Mouse (Mus musculus): ENCODE data around the gene Pde3a. TPM values are rescaled to one million over a fixed set of nuclear protein-coding genes. Genes with fewer than 3 reads are reported as not detected.

Gene Pde3a
- total RNA-seq (2014; rRNA removed) (1.1 and 1.7 TPM in 2 replicates), polyA plus RNA-seq (2012; rRNA removed) (0.44 and 0.62 TPM in 2 replicates)

- Histone ChIP-seq H3K27me3 (ENCODE audit: control insufficient read depth, insufficient read depth, low read length) (peaks cover 11% of the 10 kb centered on the region), H3K79me2 (ENCODE audit: control insufficient read depth, insufficient read depth, low read length) (no peaks in the 10 kb centered on the region), H3K4me3 (ENCODE audit: insufficient read depth, low read depth, low read length) (peak within 1 kb of the TSS; percentile 59), H3K9ac (ENCODE audit: low read depth, low read length) (peak within 1 kb of the TSS; percentile 58), H3K27ac (replicated peaks; ENCODE audit: insufficient read depth, low read depth, low read length) (peak within 1 kb of the TSS; percentile 20), H3K4me1 (ENCODE audit: control insufficient read depth, insufficient read depth, low read length) (no peaks in the 10 kb centered on the region), H3K36me3 (ENCODE audit: control insufficient read depth, insufficient read depth, low read length) (no peaks in the 10 kb centered on the region)
- DNase-seq (ENCODE audit: extremely low read depth, low read depth, low spot score) = no peak
- 9% methylated on average over 27 of the region's 28 CpGs for WGBS
- TF ChIP-seq POLR2A (IDR thresholded peaks at IDR 0.05; ENCODE audit: extremely low read depth, insufficient read depth, low read length) (no peak), CTCF (IDR thresholded peaks at IDR 0.05; ENCODE audit: low read depth, low read length) (no peak)
These were observed at the start of gene Pde3a for GRCm38 (mm10) chr6:141248691-141249584. Gene Pde3a, plus strand, starts transcription at chr6:141249269.

DNA sequence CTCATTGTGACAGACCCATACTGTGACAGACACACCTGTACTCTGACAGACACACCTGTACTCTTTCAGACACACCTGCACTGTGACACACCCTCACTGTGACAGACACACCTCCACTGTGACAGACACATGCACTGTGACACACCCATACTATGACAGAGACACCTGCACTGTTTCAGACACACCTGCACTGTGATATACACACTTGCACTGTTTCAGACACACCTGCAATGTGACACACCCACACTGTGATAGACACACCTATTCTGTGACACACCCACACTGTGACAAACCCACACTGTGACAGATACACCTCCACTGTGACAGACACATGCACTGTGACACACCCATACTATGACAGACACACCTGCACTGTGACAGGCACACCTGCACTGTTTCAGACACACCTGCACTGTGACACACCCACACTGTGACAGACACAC is 48.9 kb upstream of the Pde3a start:
- Histone ChIP-seq H3K9ac (ENCODE audit: low read depth, low read length) (no peak overlapping the region), H3K27me3 (ENCODE audit: control insufficient read depth, insufficient read depth, low read length) (no peaks in the 10 kb centered on the region), H3K79me2 (ENCODE audit: control insufficient read depth, insufficient read depth, low read length) (no peaks in the 10 kb centered on the region), H3K36me3 (ENCODE audit: control insufficient read depth, insufficient read depth, low read length) (no peaks in the 10 kb centered on the region), H3K27ac (replicated peaks; ENCODE audit: insufficient read depth, low read depth, low read length) (no peak overlapping the region), H3K4me1 (ENCODE audit: control insufficient read depth, insufficient read depth, low read length) (no peaks in the 10 kb centered on the region), H3K4me3 (ENCODE audit: insufficient read depth, low read depth, low read length) (no peak overlapping the region)
- TF ChIP-seq POLR2A (IDR thresholded peaks at IDR 0.05; ENCODE audit: extremely low read depth, insufficient read depth, low read length) = no peak
- TF ChIP-seq CTCF (IDR thresholded peaks at IDR 0.05; ENCODE audit: low read depth, low read length) = no peak
- DNase-seq (ENCODE audit: extremely low read depth, low read depth, low spot score) = no peak

- no peak overlapping the region for H3K9ac ChIP-seq (ENCODE audit: low read depth, low read length)
- no peaks in the 10 kb centered on the region for H3K79me2 ChIP-seq (ENCODE audit: control insufficient read depth, insufficient read depth, low read length)
- no peak for DNase-seq (ENCODE audit: extremely low read depth, low read depth, low spot score)
- 53% methylated on average over 6 of the region's 6 CpGs for WGBS
- no peak overlapping the region for H3K4me3 ChIP-seq (ENCODE audit: insufficient read depth, low read depth, low read length)
- H3K4me1 ChIP-seq (ENCODE audit: control insufficient read depth, insufficient read depth, low read length) = no peaks in the 10 kb centered on the region
- TF ChIP-seq CTCF (IDR thresholded peaks at IDR 0.05; ENCODE audit: low read depth, low read length) = no peak
- no peak for TF ChIP-seq POLR2A (IDR thresholded peaks at IDR 0.05; ENCODE audit: extremely low read depth, insufficient read depth, low read length)
- H3K27me3 ChIP-seq (ENCODE audit: control insufficient read depth, insufficient read depth, low read length) = no peaks in the 10 kb centered on the region
- no peaks in the 10 kb centered on the region for H3K36me3 ChIP-seq (ENCODE audit: control insufficient read depth, insufficient read depth, low read length)
- no peak overlapping the region for H3K27ac ChIP-seq (replicated peaks; ENCODE audit: insufficient read depth, low read depth, low read length)
These were observed 41.5 kb upstream of the Pde3a start for GRCm38 (mm10) chr6:141207531-141207930.

DNA sequence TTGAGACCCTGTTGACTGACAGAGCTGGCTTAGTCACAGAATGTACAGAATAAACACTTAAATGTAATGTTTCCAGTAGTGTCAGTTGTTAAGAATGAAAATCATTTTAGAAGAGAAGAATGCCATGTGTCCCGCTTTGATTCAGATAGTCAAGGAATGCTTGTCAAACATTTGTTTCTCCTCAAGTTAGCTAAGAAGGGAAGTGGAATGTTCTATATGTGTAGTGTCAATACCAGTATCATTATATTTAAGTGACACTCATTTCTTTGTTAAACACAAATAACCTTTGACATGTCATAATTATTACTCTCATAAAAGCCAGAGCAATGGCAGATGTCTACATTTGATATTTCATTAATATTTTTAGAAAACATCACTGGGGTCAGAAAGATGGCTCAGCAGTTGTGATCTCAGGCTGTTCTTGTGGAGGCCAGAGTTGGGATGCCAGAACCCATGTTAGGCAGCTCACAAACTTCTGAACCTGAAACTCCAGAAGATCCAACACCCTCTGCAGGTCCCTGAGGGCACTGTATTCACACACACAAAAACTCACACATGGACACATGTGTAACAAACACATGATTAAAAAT is 40.7 kb upstream of the Pde3a start:
- no peak overlapping the region for H3K27ac ChIP-seq (replicated peaks; ENCODE audit: insufficient read depth, low read depth, low read length)
- no peaks in the 10 kb centered on the region for H3K79me2 ChIP-seq (ENCODE audit: control insufficient read depth, insufficient read depth, low read length)
- H3K36me3 ChIP-seq (ENCODE audit: control insufficient read depth, insufficient read depth, low read length) = no peaks in the 10 kb centered on the region
- no peak overlapping the region for H3K9ac ChIP-seq (ENCODE audit: low read depth, low read length)
- no peaks in the 10 kb centered on the region for H3K4me1 ChIP-seq (ENCODE audit: control insufficient read depth, insufficient read depth, low read length)
- no peaks in the 10 kb centered on the region for H3K27me3 ChIP-seq (ENCODE audit: control insufficient read depth, insufficient read depth, low read length)
- no peak overlapping the region for H3K4me3 ChIP-seq (ENCODE audit: insufficient read depth, low read depth, low read length)
- WGBS = 80% methylated on average over 1 of the region's 1 CpGs
- TF ChIP-seq POLR2A (IDR thresholded peaks at IDR 0.05; ENCODE audit: extremely low read depth, insufficient read depth, low read length) (no peak), CTCF (IDR thresholded peaks at IDR 0.05; ENCODE audit: low read depth, low read length) (no peak)
- DNase-seq (ENCODE audit: extremely low read depth, low read depth, low spot score) = no peak

- 77% methylated on average over 3 of the region's 3 CpGs for WGBS
- H3K4me1 ChIP-seq (ENCODE audit: control insufficient read depth, insufficient read depth, low read length) = no peaks in the 10 kb centered on the region
- no peak overlapping the region for H3K4me3 ChIP-seq (ENCODE audit: insufficient read depth, low read depth, low read length)
- H3K36me3 ChIP-seq (ENCODE audit: control insufficient read depth, insufficient read depth, low read length) = no peaks in the 10 kb centered on the region
- DNase-seq (ENCODE audit: extremely low read depth, low read depth, low spot score) = no peak
- no peaks in the 10 kb centered on the region for H3K27me3 ChIP-seq (ENCODE audit: control insufficient read depth, insufficient read depth, low read length)
- TF ChIP-seq CTCF (IDR thresholded peaks at IDR 0.05; ENCODE audit: low read depth, low read length) (no peak), POLR2A (IDR thresholded peaks at IDR 0.05; ENCODE audit: extremely low read depth, insufficient read depth, low read length) (no peak)
- H3K27ac ChIP-seq (replicated peaks; ENCODE audit: insufficient read depth, low read depth, low read length) = no peak overlapping the region
- no peak overlapping the region for H3K9ac ChIP-seq (ENCODE audit: low read depth, low read length)
- H3K79me2 ChIP-seq (ENCODE audit: control insufficient read depth, insufficient read depth, low read length) = no peaks in the 10 kb centered on the region
These were observed 39.0 kb upstream of the Pde3a start for GRCm38 (mm10) chr6:141210021-141210420.

Data from liver, adult 2 months (tissue).